Mouse (Mus musculus) adrenal gland, adult 18-20 months (tissue): ENCODE results near the gene Spata6. TPM values are rescaled to one million over a fixed set of nuclear protein-coding genes. Genes with fewer than 3 reads are reported as not detected.

Source experiments
- DNase-seq, 2 experiments: peaks; one replicate each; pipeline ENCODE4 v3.0.0; 2021 to 2022; ENCODE audit warnings: low spot score in 2 of 2
- long read RNA-seq, 2 experiments: library from polyadenylated mRNA; stranded (forward); transcript quantifications; one replicate each; pipeline ENCODE4 v2.0.0; 2021
- total RNA-seq, 2 experiments: library from RNA; stranded (reverse); gene quantifications; 1 replicate in 1 of 2; 2 replicates in 1 of 2; pipeline ENCODE4 v1.2.3; 2021

The Spata6 gene
- total RNA-seq: 1 to 10 TPM; 7.3 to 9.8 TPM
- long read RNA-seq, experiment 1, partial matches to known transcripts: 0 of 4 reads
- long read RNA-seq, experiment 1, other reads (novel, unspliced or antisense): 3 of 4 reads
- long read RNA-seq, experiment 2, transcript Spata6-201 (13 exons, 2,466 nt): major isoform, 15 of 20 reads
- long read RNA-seq, experiment 2, partial matches to known transcripts: 0 of 20 reads
- long read RNA-seq, experiment 2, other reads (novel, unspliced or antisense): 4 of 20 reads

DNA sequence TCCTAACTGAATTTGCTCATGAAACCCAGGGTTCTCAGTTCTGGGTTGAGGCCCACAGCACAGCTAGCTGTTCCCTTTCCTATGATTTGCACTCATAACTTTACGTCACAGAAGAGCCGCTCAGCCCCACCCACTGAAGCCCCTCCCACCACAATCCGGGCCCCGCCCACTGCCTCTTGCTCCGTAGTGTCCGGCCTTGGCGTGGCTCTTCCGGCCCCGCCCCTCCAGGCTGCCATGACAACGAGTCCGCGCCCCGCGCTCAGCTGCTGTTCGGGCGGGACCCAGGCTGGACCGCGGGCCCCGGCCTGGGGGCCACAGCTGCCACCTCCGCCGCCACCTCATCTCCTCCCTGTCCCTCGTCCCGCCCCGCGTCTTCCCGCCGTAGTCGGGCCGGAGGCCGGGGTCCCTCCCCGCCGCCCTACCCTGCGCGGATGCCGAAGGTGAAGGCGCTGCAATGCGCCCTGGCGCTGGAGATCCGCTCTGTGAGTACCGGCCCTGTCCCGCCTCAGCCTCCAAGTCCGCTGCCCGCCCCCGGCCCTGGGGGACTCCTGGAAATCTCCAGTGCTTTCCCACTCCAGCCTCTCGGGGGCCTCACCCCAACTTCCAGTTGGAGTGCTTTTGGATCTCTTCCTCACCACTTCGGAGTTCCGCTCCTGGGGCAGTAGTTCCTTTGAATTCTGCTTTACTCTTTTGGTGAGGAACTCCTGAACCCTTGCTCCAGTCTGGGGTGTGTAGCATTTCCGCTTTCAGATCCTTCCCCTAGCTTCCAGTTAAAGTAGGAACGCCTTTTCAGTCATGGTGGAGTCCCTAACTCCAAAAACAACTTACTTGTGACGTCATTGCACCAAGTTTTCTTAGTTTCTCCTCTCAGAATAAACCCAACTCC lies at the start of gene Spata6:
Spata6 (plus strand) TSS at position 209 of the 886 bp plus-strand sequence.
- peak; percentile 93 to 94 for DNase-seq

DNA sequence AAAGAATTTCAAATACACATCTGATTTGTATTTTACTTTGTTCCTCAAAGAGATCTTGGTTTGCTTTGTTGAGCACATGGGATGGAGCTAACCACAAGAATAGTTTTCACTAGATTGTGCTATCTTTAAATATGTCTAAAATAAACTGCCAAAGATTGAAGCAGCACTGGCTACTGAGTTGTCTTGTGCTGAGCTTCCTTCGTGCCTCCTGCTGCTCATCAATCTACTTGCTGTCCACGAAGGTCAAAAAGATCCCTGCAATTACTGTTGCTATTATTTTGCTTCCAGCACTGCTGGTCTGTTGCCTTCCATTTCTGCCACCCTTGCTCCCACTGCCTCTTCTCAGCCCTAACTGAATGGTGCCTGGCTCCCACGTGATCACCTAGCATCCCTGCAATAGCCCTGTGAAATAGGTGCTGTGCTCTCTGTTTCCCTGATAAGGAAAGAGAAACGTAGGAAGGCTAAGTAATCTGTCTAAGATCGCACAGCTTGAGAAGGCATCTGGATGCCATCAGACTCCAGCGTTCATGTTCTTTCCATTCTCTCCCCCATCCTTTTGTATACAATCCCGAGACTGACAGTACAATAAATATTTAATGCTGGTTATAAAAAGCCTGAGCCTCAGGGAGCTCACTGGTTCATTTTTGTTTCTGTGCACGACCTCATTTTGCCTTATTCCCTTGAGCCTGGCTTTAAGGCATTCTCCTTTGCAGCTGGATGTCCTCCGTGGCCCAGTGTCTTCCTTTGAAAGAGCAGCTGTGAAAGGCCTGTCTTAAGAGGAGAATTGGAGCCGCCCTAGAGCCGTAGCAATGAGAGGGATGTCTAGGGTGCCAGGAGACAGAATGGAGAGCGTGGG lies 49.0 kb upstream of the Spata6 start:
- DNase-seq: no peak

- DNase-seq: no peak
These were observed 48.3 kb upstream of the Spata6 start for GRCm38 (mm10) chr4:111671440-111671839.

DNA sequence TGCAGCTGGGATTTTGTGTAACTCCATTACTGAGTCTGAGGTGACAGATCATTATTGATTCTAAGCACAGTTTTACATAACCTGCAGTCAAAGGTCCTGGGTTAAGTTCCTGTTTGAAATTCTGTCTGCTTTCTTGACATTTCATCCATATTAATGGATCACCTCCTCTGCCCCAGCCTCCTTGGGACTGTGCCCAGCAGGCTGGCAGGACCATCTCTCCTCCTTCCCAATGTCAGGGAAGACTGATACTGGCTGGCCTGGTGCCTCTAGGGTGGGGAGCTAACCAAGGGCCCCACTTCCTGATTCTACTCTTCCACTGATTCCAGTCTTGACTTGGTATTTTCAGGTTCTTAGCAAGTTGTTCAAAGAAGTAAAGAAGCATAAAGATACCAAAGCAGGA lies 45.9 kb upstream of the Spata6 start:
- no peak for DNase-seq

GRCm38 (mm10) chr4:111681926-111682325 lies 37.9 kb upstream of the Spata6 start:
- DNase-seq: no peak

- no peak for DNase-seq
These were observed 37.0 kb upstream of the Spata6 start for GRCm38 (mm10) chr4:111682793-111683192.

- DNase-seq: no peak
These were observed 35.9 kb upstream of the Spata6 start for GRCm38 (mm10) chr4:111683843-111684242.

DNA sequence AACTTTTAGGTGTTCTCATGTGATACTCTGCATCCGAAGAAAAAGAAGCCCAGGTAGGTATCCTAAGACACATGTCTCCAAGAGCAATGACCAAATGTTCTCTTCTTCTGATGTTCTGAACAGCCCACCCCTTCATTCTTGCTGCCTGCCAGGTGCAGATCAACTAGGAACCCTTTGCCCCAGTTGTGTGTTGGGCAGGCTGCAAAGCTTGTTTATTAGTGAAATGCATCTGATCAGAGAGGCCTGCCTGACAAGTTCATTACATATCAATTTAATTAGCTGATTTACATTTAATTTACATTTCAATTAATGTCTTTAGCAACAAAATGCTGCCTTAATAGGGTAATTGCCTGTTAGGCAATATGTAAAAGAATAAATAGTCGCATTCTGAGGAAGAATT lies 33.8 kb upstream of the Spata6 start:
- no peak for DNase-seq

- DNase-seq: peak; percentile 23 to 47
These were observed 32.8 kb upstream of the Spata6 start for GRCm38 (mm10) chr4:111686951-111687350.

DNA sequence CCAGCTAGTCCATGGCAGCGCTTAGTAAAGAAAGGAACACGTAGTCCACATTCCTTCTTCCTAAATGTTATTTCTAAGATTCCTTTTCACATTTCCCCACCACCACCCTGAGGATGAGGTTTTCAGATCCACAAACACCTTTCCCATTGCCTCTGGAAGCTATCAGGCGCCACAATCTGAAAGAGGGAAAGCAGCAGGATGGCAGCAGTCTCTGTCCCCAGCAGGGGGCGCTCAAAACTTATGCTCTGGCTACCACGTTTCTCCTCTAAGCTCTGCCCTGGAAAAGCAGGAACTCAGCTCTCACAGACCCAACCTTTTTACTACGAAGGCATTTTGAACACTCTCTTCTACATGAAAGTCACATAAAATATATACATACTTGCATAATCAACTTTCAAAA lies 32.2 kb upstream of the Spata6 start:
- DNase-seq: peak; percentile 78 to 84

- DNase-seq: no peak
These were observed 28.7 kb upstream of the Spata6 start for GRCm38 (mm10) chr4:111691057-111691543.

DNA sequence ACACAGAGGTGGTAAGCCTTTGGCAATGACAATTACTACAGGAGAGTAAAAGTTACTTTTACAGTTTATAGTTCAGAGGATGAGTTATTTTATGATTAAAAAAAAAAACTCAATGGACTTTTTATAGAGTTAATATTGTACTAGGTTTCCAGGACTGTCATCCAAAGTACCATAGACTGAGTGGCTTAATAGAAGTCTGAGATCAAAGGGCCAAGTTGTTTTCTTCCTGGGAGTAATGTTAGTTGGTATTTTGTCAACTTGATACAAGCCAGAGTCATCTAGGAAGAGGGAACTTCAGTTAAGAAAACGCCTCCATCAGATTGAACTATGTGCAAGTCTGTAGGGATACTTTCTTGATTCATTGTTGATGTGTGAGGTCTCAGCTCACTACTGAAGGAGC lies 18.4 kb upstream of the Spata6 start:
- no peak for DNase-seq

DNA sequence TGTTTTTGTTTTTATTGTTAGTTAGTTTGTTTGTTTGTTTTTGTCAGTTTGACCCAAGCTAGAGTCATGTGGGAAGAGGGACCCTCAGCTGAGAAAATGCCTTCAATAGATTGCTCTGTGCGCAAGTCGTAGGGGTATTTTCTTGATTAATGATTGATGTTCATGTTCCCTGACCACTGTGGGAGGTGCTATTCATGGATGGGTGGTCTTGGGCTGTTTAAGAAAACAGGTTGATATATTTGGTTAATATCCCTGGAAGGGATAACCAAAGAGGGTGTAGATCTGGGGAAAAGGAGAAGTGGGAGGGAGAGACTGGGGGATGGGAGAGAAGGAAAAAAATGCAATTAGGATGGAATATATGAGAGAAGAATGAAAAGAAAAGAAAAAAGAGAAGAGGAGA lies 15.7 kb upstream of the Spata6 start:
- DNase-seq: no peak

DNA sequence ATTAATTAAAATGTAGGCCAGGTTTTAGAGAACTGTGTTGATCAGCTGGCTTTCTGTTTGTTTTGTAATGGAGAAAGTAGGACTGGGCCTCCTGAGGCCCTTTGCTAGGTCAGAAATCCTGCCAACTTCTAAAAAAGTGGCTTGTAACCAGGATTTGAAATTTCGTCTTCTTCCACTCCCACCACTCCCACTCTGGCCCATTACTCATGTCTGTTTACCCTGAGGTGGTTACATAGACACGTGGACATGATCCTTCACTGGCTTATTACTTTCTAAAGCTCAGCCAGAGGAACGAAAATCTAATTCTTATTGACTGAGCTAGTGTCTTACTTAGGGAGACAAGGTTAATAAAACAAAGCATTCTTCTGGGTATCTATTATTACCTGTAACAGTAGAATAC lies 14.8 kb upstream of the Spata6 start:
- no peak for DNase-seq

DNA sequence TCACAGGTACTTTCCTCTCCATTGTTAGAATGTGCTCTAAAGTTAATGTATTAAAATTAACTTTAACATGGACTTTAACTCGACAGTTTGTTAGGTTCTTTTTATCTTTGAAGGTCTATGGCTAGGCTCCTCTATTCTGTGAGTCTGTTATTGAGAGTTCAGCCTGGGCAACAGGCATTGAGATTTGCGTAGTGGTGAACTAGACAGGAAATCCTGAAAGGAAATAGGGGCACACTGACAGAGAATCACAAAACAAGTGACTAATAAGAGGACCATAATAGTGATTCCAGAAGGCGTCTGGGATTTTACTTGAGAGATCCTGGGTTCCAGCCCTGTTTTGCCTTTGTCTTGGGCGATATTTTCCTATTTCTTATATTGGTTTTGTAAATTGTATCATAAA lies 488 bp upstream of the Spata6 start:
- DNase-seq: no peak

DNA sequence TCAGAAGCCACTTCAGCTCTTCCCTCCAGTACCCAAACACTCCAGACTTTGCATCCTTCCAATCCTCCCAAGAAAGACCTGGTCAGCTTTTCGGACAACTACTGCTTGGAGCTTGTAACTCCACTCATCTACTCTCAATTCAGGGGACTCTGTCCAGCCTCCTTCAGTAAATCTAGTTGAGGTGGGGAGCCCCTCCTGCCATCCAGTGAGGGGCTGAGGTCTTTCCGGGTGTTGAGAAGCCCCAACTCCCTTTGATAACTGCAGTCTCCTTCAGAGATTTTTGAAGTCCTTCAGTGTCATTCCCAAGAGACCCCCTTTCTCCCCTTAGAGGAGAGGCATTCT lies 849 bp downstream of the Spata6 start:
- no peak for DNase-seq

- no peak for DNase-seq
These were observed 1.5 kb downstream of the Spata6 start for GRCm38 (mm10) chr4:111721121-111721840.

GRCm38 (mm10) chr4:111737551-111737950 lies 17.8 kb downstream of the Spata6 start:
- no peak for DNase-seq

GRCm38 (mm10) chr4:111780533-111780932 lies 60.7 kb downstream of the Spata6 start:
- DNase-seq: no peak

DNA sequence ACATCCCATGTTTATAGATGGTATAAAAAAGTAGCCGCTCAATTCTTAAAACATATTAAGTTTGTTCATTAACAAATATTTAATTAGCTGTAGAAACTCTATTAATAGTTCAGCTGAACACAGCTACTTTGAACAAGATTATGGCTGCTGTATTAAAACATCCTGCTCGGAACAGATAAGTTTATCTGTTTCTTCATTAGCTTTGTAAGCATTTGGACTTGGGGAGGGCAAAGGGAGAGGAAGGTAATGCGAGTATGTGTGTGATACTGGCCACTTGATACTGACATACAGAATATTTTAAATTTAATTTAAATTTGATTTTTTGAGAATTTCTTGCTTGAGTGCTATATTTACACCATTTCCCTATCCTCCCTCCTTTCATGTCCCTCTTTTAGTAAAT lies 80.1 kb downstream of the Spata6 start:
- DNase-seq: no peak

GRCm38 (mm10) chr4:111803164-111803563 lies 83.4 kb downstream of the Spata6 start:
- no peak for DNase-seq
